Mouse (Mus musculus) myocyte (in vitro differentiated cells): ENCODE results near the gene Psmb11. TPM values are rescaled to one million over a fixed set of nuclear protein-coding genes. Genes with fewer than 3 reads are reported as not detected.

Experiments used
- H3K27me3 ChIP-seq: one replicate; pipeline ENCODE4 v1.6.1; 2011; ENCODE audit not compliant: control insufficient read depth, insufficient read depth, insufficient read length
- H3K36me3 ChIP-seq: one replicate; pipeline ENCODE4 v1.6.1; 2011; ENCODE audit not compliant: control insufficient read depth, insufficient read depth
- H3K4me2 ChIP-seq: one replicate; pipeline ENCODE4 v1.6.1; 2011; ENCODE audit warnings: low read depth, control low read depth
- H3K4me3 ChIP-seq: one replicate; pipeline ENCODE4 v1.5.1; 2011; ENCODE audit warnings: mild to moderate bottlenecking, control low read depth, moderate library complexity
- H3K79me2 ChIP-seq: one replicate; pipeline ENCODE4 v1.6.1; 2011; ENCODE audit not compliant: control insufficient read depth, insufficient read depth
- H3ac ChIP-seq: one replicate; pipeline ENCODE4 v1.6.1; 2011; ENCODE audit not compliant: control insufficient read depth, insufficient read length
- CEBPB ChIP-seq: IDR thresholded peaks from 2 replicates; pipeline ENCODE4 v1.6.1; 2011; ENCODE audit warnings: mild to moderate bottlenecking, moderate library complexity; ENCODE audit not compliant: poor library complexity, insufficient read depth, severe bottlenecking
- E2F4 ChIP-seq: IDR thresholded peaks from one replicate; pipeline ENCODE4 v1.6.1; 2011; ENCODE audit warnings: mild to moderate bottlenecking, control low read depth, moderate library complexity; ENCODE audit not compliant: insufficient read depth
- MAX ChIP-seq: IDR thresholded peaks from one replicate; pipeline ENCODE4 v1.6.1; 2011; ENCODE audit warnings: low read depth, mild to moderate bottlenecking, control low read depth
- MYOD1 ChIP-seq, 3 experiments: IDR thresholded peaks; one replicate each; pipeline ENCODE4 v1.6.1; 2011; ENCODE audit warnings: control low read depth in 2 of 3, low read depth in 2 of 3, mild to moderate bottlenecking in 2 of 3, moderate library complexity in 1 of 3; ENCODE audit not compliant: insufficient read length in 2 of 3, control insufficient read depth in 1 of 3
- MYOG ChIP-seq, 3 experiments: IDR thresholded peaks; one replicate each; pipeline ENCODE4 v1.6.1; 2011; ENCODE audit warnings: control low read depth in 2 of 3, low read depth in 2 of 3, mild to moderate bottlenecking in 2 of 3; ENCODE audit not compliant: insufficient read length in 2 of 3, control insufficient read depth in 1 of 3, insufficient read depth in 1 of 3
- POLR2A ChIP-seq: IDR thresholded peaks from one replicate; pipeline ENCODE4 v1.6.1; 2011; ENCODE audit warnings: low read depth, mild to moderate bottlenecking, control low read depth, moderate library complexity; ENCODE audit not compliant: insufficient read length
- POLR2AphosphoS2 ChIP-seq: IDR thresholded peaks from one replicate; pipeline ENCODE4 v1.6.1; 2011; ENCODE audit warnings: low read depth, control low read depth; ENCODE audit not compliant: insufficient read length
- REST ChIP-seq: IDR thresholded peaks from one replicate; pipeline ENCODE4 v1.6.1; 2011; ENCODE audit warnings: mild to moderate bottlenecking, control low read depth, moderate library complexity; ENCODE audit not compliant: insufficient read depth, insufficient read length
- SRF ChIP-seq: IDR thresholded peaks from one replicate; pipeline ENCODE4 v1.6.1; 2011; ENCODE audit warnings: low read depth; ENCODE audit not compliant: control insufficient read depth, insufficient read length
- TCF12 ChIP-seq: IDR thresholded peaks from one replicate; pipeline ENCODE4 v1.6.1; 2011; ENCODE audit warnings: mild to moderate bottlenecking, control low read depth; ENCODE audit not compliant: poor library complexity, insufficient read depth, severe bottlenecking
- TCF3 ChIP-seq: IDR thresholded peaks from one replicate; pipeline ENCODE4 v1.6.1; 2011; ENCODE audit warnings: low read depth, control low read depth; ENCODE audit not compliant: insufficient read length
- USF1 ChIP-seq: IDR thresholded peaks from one replicate; pipeline ENCODE4 v1.6.1; 2011; ENCODE audit warnings: low read depth, mild to moderate bottlenecking, control low read depth, moderate library complexity
- polyA plus RNA-seq: library from polyadenylated mRNA; unstranded; fragments of >200 nt; fragmentation: generic; extraction: Trizol; gene quantifications from one replicate; pipeline ENCODE4 v1.2.1, GENCODE M21; 2012; ENCODE audit warnings: missing spikeins

Psmb11 gene
- polyA plus RNA-seq, 1 experiment: not detected

DNA sequence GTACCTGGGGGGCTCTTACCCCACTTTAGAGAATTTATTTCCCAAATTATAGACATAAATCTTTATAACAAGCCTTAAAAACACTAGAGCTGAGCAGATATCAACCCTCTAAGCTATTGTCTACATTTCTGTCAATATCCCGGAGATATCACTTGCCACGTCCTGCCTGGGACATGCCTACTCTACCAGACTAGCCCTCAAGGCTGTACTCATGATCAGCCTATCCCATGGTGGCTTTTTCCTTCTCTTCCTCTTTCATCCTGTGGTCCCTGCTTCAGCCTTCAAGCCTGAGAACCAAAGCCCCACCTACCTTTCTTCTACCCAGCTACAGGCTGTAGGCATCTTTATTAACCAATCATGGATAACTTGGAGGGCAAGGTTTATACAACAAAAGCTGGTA, 8.6 kb downstream of the Psmb11 start:
- no peaks in the 10 kb centered on the region for H3K36me3 ChIP-seq
- no peaks in the 10 kb centered on the region for H3K27me3 ChIP-seq
- H3K4me2 ChIP-seq: no peak overlapping the region
- no peak overlapping the region for H3K4me3 ChIP-seq
- TF ChIP-seq POLR2A (no peak), MAX (no peak), SRF (no peak), TCF12 (no peak)
- no peak overlapping the region for H3ac ChIP-seq
- no peaks in the 10 kb centered on the region for H3K79me2 ChIP-seq

GRCm38 (mm10) chr14:54630583-54631239, 9.5 kb downstream of the Psmb11 start:
- no peak overlapping the region for H3ac ChIP-seq
- no peaks in the 10 kb centered on the region for H3K36me3 ChIP-seq
- H3K27me3 ChIP-seq: no peaks in the 10 kb centered on the region
- no peaks in the 10 kb centered on the region for H3K79me2 ChIP-seq
- H3K4me3 ChIP-seq: no peak overlapping the region
- H3K4me2 ChIP-seq: no peak overlapping the region
- TF ChIP-seq POLR2AphosphoS2 (no peak), SRF (no peak), MAX (no peak)

DNA sequence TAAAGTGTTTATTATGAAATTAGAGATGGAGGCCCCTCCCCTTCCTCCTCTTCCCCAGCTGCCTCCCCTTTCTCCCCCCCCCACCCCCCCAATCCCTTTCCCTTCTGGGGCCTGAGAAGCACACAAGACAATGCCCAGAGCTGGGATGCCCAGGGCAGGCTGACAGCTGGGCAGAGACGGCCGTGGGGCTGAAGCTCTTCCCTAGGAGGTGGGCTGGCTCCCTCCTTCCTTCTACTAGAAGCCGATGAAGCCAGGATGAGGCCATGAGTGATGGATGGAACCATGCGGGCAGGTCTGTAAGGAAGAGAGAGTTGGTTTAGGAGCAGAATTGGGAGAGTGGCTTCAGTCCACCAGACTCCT, 10.0 kb downstream of the Psmb11 start:
- Histone ChIP-seq H3K36me3 (no peaks in the 10 kb centered on the region), H3ac (no peak overlapping the region), H3K27me3 (no peaks in the 10 kb centered on the region), H3K4me3 (no peak overlapping the region), H3K4me2 (no peak overlapping the region), H3K79me2 (no peaks in the 10 kb centered on the region)
- TF ChIP-seq USF1: no peak
- no peak for TF ChIP-seq TCF12
- TF ChIP-seq CEBPB: no peak
- no peak for TF ChIP-seq MYOD1 (IDR thresholded peaks at IDR 0.05; ENCODE audit: control insufficient read depth in 1 of 3, insufficient read length in 2 of 3, low read depth in 2 of 3)
- TF ChIP-seq TCF3: no peak

GRCm38 (mm10) chr14:54632252-54632651, 11.0 kb downstream of the Psmb11 start:
- H3K27me3 ChIP-seq: no peaks in the 10 kb centered on the region
- H3K79me2 ChIP-seq: no peaks in the 10 kb centered on the region
- H3K4me3 ChIP-seq: no peak overlapping the region
- no peak overlapping the region for H3K4me2 ChIP-seq
- no peak for TF ChIP-seq MAX
- TF ChIP-seq REST: no peak
- no peak for TF ChIP-seq MYOG (IDR thresholded peaks at IDR 0.05; ENCODE audit: control insufficient read depth in 1 of 3, insufficient read depth in 1 of 3, insufficient read length in 2 of 3, low read depth in 2 of 3)
- TF ChIP-seq E2F4: no peak
- no peak for TF ChIP-seq USF1
- TF ChIP-seq POLR2AphosphoS2: no peak
- TF ChIP-seq CEBPB: no peak
- TF ChIP-seq TCF12: no peak
- TF ChIP-seq TCF3: no peak
- TF ChIP-seq SRF: no peak
- TF ChIP-seq MYOD1 (IDR thresholded peaks at IDR 0.05; ENCODE audit: control insufficient read depth in 1 of 3, insufficient read length in 2 of 3, low read depth in 2 of 3): no peak
- TF ChIP-seq POLR2A: no peak
- no peaks in the 10 kb centered on the region for H3K36me3 ChIP-seq
- no peak overlapping the region for H3ac ChIP-seq

DNA sequence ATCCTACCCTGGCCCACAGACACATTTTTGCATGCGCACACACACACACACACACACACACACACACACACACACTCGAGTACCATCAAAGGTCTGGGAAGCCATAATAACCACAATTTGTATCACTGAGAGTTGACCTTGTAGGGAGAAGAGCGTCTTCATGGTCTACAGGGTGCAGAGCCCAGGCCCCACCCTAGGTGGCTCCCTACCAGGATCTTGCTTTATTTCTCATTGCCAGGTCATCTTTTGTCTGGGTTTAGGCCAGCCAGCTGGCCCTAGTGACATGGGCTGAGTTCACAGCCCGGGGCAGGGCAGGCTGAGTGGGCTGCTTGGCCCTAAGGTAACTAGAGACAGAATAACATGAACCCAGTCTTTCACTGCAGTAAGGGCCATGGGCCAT, 12.9 kb downstream of the Psmb11 start:
- H3K27me3 ChIP-seq: no peaks in the 10 kb centered on the region
- H3K36me3 ChIP-seq: no peaks in the 10 kb centered on the region
- H3ac ChIP-seq: no peak overlapping the region
- no peak overlapping the region for H3K4me3 ChIP-seq
- no peak overlapping the region for H3K4me2 ChIP-seq
- TF ChIP-seq POLR2A (no peak), POLR2AphosphoS2 (no peak), USF1 (no peak), SRF (no peak), MYOG (IDR thresholded peaks at IDR 0.05; ENCODE audit: control insufficient read depth in 1 of 3, insufficient read depth in 1 of 3, insufficient read length in 2 of 3, low read depth in 2 of 3) (no peak), MAX (no peak), E2F4 (no peak), REST (no peak), MYOD1 (IDR thresholded peaks at IDR 0.05; ENCODE audit: control insufficient read depth in 1 of 3, insufficient read length in 2 of 3, low read depth in 2 of 3) (no peak), TCF3 (no peak), TCF12 (no peak), CEBPB (no peak)
- H3K79me2 ChIP-seq: no peaks in the 10 kb centered on the region
